Mouse (Mus musculus) lung, postnatal 0 days (tissue): ENCODE results near the gene Cd9.

Experiments
- CTCF ChIP-seq: IDR thresholded peaks from 2 replicates; pipeline ENCODE4 v1.5.1; 2016; ENCODE audit warnings: antibody characterized with exemption, mild to moderate bottlenecking
- EP300 ChIP-seq: IDR thresholded peaks from 2 replicates; pipeline ENCODE4 v1.6.1; 2016; ENCODE audit warnings: antibody characterized with exemption, mild to moderate bottlenecking, control low read depth

GRCm38 (mm10) chr6:125447205-125447604 lies 47.4 kb downstream of the Cd9 start:
- TF ChIP-seq CTCF (no peak), EP300 (no peak)
